Mouse (Mus musculus): ENCODE data around the gene Lypla2. TPM values are rescaled to one million over a fixed set of nuclear protein-coding genes. Genes with fewer than 3 reads are reported as not detected.
A peak's percentile ranks its signal among the peaks of the same experiment; 100 is the strongest.

The Lypla2 gene
- total RNA-seq, 1 experiment = 23.8 TPM

- Histone ChIP-seq H3K9me3 (ENCODE audit: control insufficient read depth, insufficient read depth, low read depth, low read length) (no peaks in the 10 kb centered on the region), H3K9ac (ENCODE audit: insufficient read depth, low read depth, low read length, poor library complexity, severe bottlenecking) (no peak overlapping the region; the same call in 1 of the 2 replicates), H3K4me3 (ENCODE audit: insufficient read depth in 1 of 2, low read depth in 1 of 2, low read length in 2 of 2, poor library complexity in 1 of 2, severe bottlenecking in 1 of 2) (no peak overlapping the region), H3K27ac (ENCODE audit: insufficient read depth, low read depth, low read length, poor library complexity, severe bottlenecking) (no peak overlapping the region), H3K4me1 (ENCODE audit: control insufficient read depth in 2 of 2, insufficient read depth in 2 of 2, low read length in 2 of 2, poor library complexity in 1 of 2) (peaks cover 3 to 9% of the 10 kb centered on the region in 2 experiments; a peak in 1 of 4 replicates), H3K36me3 (ENCODE audit: control insufficient read depth, insufficient read depth, low read length, poor library complexity, severe bottlenecking) (peaks cover 33% of the 10 kb centered on the region)
- no peak for TF ChIP-seq ZNF384 (IDR thresholded peaks at IDR 0.05; ENCODE audit: low read depth, low read length)
- no peak for TF ChIP-seq CHD2 (IDR thresholded peaks at IDR 0.05; ENCODE audit: low read depth, low read length)
- no peak for TF ChIP-seq ZC3H11A (IDR thresholded peaks at IDR 0.05; ENCODE audit: borderline replicate concordance, low read depth, low read length)
- no peak for TF ChIP-seq MAFK (IDR thresholded peaks at IDR 0.05; ENCODE audit: insufficient read depth, low read depth, low read length)
- no peak for TF ChIP-seq HCFC1 (IDR thresholded peaks at IDR 0.05; ENCODE audit: borderline replicate concordance, insufficient read depth, low read length)
- in situ Hi-C loops (cut with MboI; ENCODE audit: low sequenced_read_pairs in 2 of 2, unreplicated experiment in 2 of 2) = no loop called here
- DNase-seq (ENCODE audit: low read depth, low spot score) = no peak
These were observed 4.1 kb downstream of the Lypla2 start for GRCm38 (mm10) chr4:135968271-135968869.

GRCm38 (mm10) chr4:135967086-135967760 lies 5.2 kb downstream of the Lypla2 start:
- peaks cover 33% of the 10 kb centered on the region for H3K36me3 ChIP-seq (ENCODE audit: control insufficient read depth, insufficient read depth, low read length, poor library complexity, severe bottlenecking)
- no peak overlapping the region for H3K27ac ChIP-seq (ENCODE audit: insufficient read depth, low read depth, low read length, poor library complexity, severe bottlenecking)
- H3K4me3 ChIP-seq (ENCODE audit: insufficient read depth in 1 of 2, low read depth in 1 of 2, low read length in 2 of 2, poor library complexity in 1 of 2, severe bottlenecking in 1 of 2) = no peak overlapping the region
- in situ Hi-C loops (cut with MboI; ENCODE audit: low sequenced_read_pairs in 2 of 2, unreplicated experiment in 2 of 2) = no loop called here
- no peaks in the 10 kb centered on the region for H3K9me3 ChIP-seq (ENCODE audit: control insufficient read depth, insufficient read depth, low read depth, low read length)
- TF ChIP-seq HCFC1 (IDR thresholded peaks at IDR 0.05; ENCODE audit: borderline replicate concordance, insufficient read depth, low read length) (no peak), MAFK (IDR thresholded peaks at IDR 0.05; ENCODE audit: insufficient read depth, low read depth, low read length) (no peak), ZC3H11A (IDR thresholded peaks at IDR 0.05; ENCODE audit: borderline replicate concordance, low read depth, low read length) (no peak)
- H3K9ac ChIP-seq (ENCODE audit: insufficient read depth, low read depth, low read length, poor library complexity, severe bottlenecking) = no peak overlapping the region
- H3K4me1 ChIP-seq (ENCODE audit: control insufficient read depth in 2 of 2, insufficient read depth in 2 of 2, low read length in 2 of 2, poor library complexity in 1 of 2) = peaks cover 3 to 9% of the 10 kb centered on the region in 2 experiments; a peak in 1 of 4 replicates
- no peak for DNase-seq (ENCODE audit: low read depth, low spot score)

GRCm38 (mm10) chr4:135966283-135966682 lies 6.1 kb downstream of the Lypla2 start:
- in situ Hi-C loops (cut with MboI; ENCODE audit: low sequenced_read_pairs in 2 of 2, unreplicated experiment in 2 of 2) = no loop called here
- no peak overlapping the region for H3K9ac ChIP-seq (ENCODE audit: insufficient read depth, low read depth, low read length, poor library complexity, severe bottlenecking)
- H3K9me3 ChIP-seq (ENCODE audit: control insufficient read depth, insufficient read depth, low read depth, low read length) = no peaks in the 10 kb centered on the region
- no peak for DNase-seq (ENCODE audit: low read depth, low spot score)
- no peak overlapping the region for H3K27ac ChIP-seq (ENCODE audit: insufficient read depth, low read depth, low read length, poor library complexity, severe bottlenecking)
- H3K4me3 ChIP-seq (ENCODE audit: insufficient read depth in 1 of 2, low read depth in 1 of 2, low read length in 2 of 2, poor library complexity in 1 of 2, severe bottlenecking in 1 of 2) = no peak overlapping the region
- H3K36me3 ChIP-seq (ENCODE audit: control insufficient read depth, insufficient read depth, low read length, poor library complexity, severe bottlenecking) = peaks cover 33% of the 10 kb centered on the region
- TF ChIP-seq ZNF384 (IDR thresholded peaks at IDR 0.05; ENCODE audit: low read depth, low read length) = no peak
- no peak for TF ChIP-seq CHD2 (IDR thresholded peaks at IDR 0.05; ENCODE audit: low read depth, low read length)
- H3K4me1 ChIP-seq (ENCODE audit: control insufficient read depth in 2 of 2, insufficient read depth in 2 of 2, low read length in 2 of 2, poor library complexity in 1 of 2) = peaks cover 1 to 6% of the 10 kb centered on the region in 2 experiments; a peak in 1 of 4 replicates

GRCm38 (mm10) chr4:135965113-135965512 lies 7.3 kb downstream of the Lypla2 start:
- no peak overlapping the region for H3K9ac ChIP-seq (ENCODE audit: insufficient read depth, low read depth, low read length, poor library complexity, severe bottlenecking)
- H3K27ac ChIP-seq (ENCODE audit: insufficient read depth, low read depth, low read length, poor library complexity, severe bottlenecking) = no peak overlapping the region
- H3K36me3 ChIP-seq (ENCODE audit: control insufficient read depth, insufficient read depth, low read length, poor library complexity, severe bottlenecking) = peaks cover 33% of the 10 kb centered on the region
- in situ Hi-C loops (cut with MboI; ENCODE audit: low sequenced_read_pairs in 2 of 2, unreplicated experiment in 2 of 2) = no loop called here
- no peak overlapping the region for H3K4me3 ChIP-seq (ENCODE audit: insufficient read depth in 1 of 2, low read depth in 1 of 2, low read length in 2 of 2, poor library complexity in 1 of 2, severe bottlenecking in 1 of 2)
- H3K4me1 ChIP-seq (ENCODE audit: control insufficient read depth in 2 of 2, insufficient read depth in 2 of 2, low read length in 2 of 2, poor library complexity in 1 of 2) = peaks cover 0 to 3% of the 10 kb centered on the region in 2 experiments; a peak in 1 of 4 replicates
- no peak for TF ChIP-seq ZC3H11A (IDR thresholded peaks at IDR 0.05; ENCODE audit: borderline replicate concordance, low read depth, low read length)
- TF ChIP-seq ZNF384 (IDR thresholded peaks at IDR 0.05; ENCODE audit: low read depth, low read length) = no peak
- no peak for DNase-seq (ENCODE audit: low read depth, low spot score)
- no peaks in the 10 kb centered on the region for H3K9me3 ChIP-seq (ENCODE audit: control insufficient read depth, insufficient read depth, low read depth, low read length)

GRCm38 (mm10) chr4:135964426-135964825 lies 8.0 kb downstream of the Lypla2 start:
- Histone ChIP-seq H3K4me1 (ENCODE audit: control insufficient read depth in 2 of 2, insufficient read depth in 2 of 2, low read length in 2 of 2, poor library complexity in 1 of 2) (peaks cover 0 to 3% of the 10 kb centered on the region in 2 experiments; a peak in 1 of 4 replicates), H3K4me3 (ENCODE audit: insufficient read depth in 1 of 2, low read depth in 1 of 2, low read length in 2 of 2, poor library complexity in 1 of 2, severe bottlenecking in 1 of 2) (peak overlapping the region; percentile 84 to 100), H3K9me3 (ENCODE audit: control insufficient read depth, insufficient read depth, low read depth, low read length) (no peaks in the 10 kb centered on the region), H3K9ac (ENCODE audit: insufficient read depth, low read depth, low read length, poor library complexity, severe bottlenecking) (peak overlapping the region; percentile 73), H3K27ac (ENCODE audit: insufficient read depth, low read depth, low read length, poor library complexity, severe bottlenecking) (no peak overlapping the region), H3K36me3 (ENCODE audit: control insufficient read depth, insufficient read depth, low read length, poor library complexity, severe bottlenecking) (peaks cover 31% of the 10 kb centered on the region)
- TF ChIP-seq HCFC1 (IDR thresholded peaks at IDR 0.05; ENCODE audit: borderline replicate concordance, insufficient read depth, low read length) (no peak), ZC3H11A (IDR thresholded peaks at IDR 0.05; ENCODE audit: borderline replicate concordance, low read depth, low read length) (no peak), ZNF384 (IDR thresholded peaks at IDR 0.05; ENCODE audit: low read depth, low read length) (no peak), CHD2 (IDR thresholded peaks at IDR 0.05; ENCODE audit: low read depth, low read length) (no peak), MAFK (IDR thresholded peaks at IDR 0.05; ENCODE audit: insufficient read depth, low read depth, low read length) (no peak)
- in situ Hi-C loops (cut with MboI; ENCODE audit: low sequenced_read_pairs in 2 of 2, unreplicated experiment in 2 of 2) = no loop called here
- no peak for DNase-seq (ENCODE audit: low read depth, low spot score)

Data from ES-E14 (cell line).